Mouse (Mus musculus) WW6 (cell line): ENCODE data around the gene Sec24b.

Experiments
- DNase-seq: peaks from one replicate; pipeline ENCODE4 v3.0.0-alpha.2; 2013; ENCODE audit warnings: low read depth, low spot score

Gene Sec24b

GRCm38 (mm10) chr3:129979510-129979909 is 81.8 kb downstream of the Sec24b start:
- no peak for DNase-seq

GRCm38 (mm10) chr3:129978716-129979115 is 82.6 kb downstream of the Sec24b start:
- DNase-seq, result no peak

- DNase-seq, result no peak
Observed at GRCm38 (mm10) chr3:129976317-129976716, 85.0 kb downstream of the Sec24b start.

- no peak for DNase-seq
Observed at GRCm38 (mm10) chr3:129970529-129971515, 90.5 kb downstream of the Sec24b start.

GRCm38 (mm10) chr3:129969432-129970395 is 91.6 kb downstream of the Sec24b start, which contains the start of gene Mcub:
Mcub (minus strand) TSS chr3:129970206.
- DNase-seq, result no peak

- no peak for DNase-seq
Observed at GRCm38 (mm10) chr3:129969031-129969430, 92.3 kb downstream of the Sec24b start.

GRCm38 (mm10) chr3:129967874-129968273 is 93.5 kb downstream of the Sec24b start:
- no peak for DNase-seq

- DNase-seq, result no peak
Observed at GRCm38 (mm10) chr3:129964681-129965080, 96.7 kb downstream of the Sec24b start.

- no peak for DNase-seq
Observed at GRCm38 (mm10) chr3:129962533-129962932, 98.8 kb downstream of the Sec24b start.

- no peak for DNase-seq
Observed at GRCm38 (mm10) chr3:129953296-129953695, 108.1 kb downstream of the Sec24b start.

- no peak for DNase-seq
Observed at GRCm38 (mm10) chr3:129949158-129949773, 112.1 kb downstream of the Sec24b start.

GRCm38 (mm10) chr3:129948359-129948758 is 113.0 kb downstream of the Sec24b start:
- DNase-seq, result no peak

- no peak for DNase-seq
Observed at GRCm38 (mm10) chr3:129946217-129946914, 115.0 kb downstream of the Sec24b start.

- DNase-seq, result no peak
Observed at GRCm38 (mm10) chr3:129943813-129944212, 117.5 kb downstream of the Sec24b start.

GRCm38 (mm10) chr3:129941291-129941690 is 120.1 kb downstream of the Sec24b start:
- DNase-seq, result no peak

- DNase-seq, result no peak
Observed at GRCm38 (mm10) chr3:129940780-129941179, 120.6 kb downstream of the Sec24b start.

- DNase-seq, result no peak
Observed at GRCm38 (mm10) chr3:129939058-129939457, 122.3 kb downstream of the Sec24b start.

GRCm38 (mm10) chr3:129937848-129938247 is 123.5 kb downstream of the Sec24b start:
- no peak for DNase-seq

GRCm38 (mm10) chr3:129936561-129936960 is 124.8 kb downstream of the Sec24b start:
- DNase-seq, result no peak
